Mouse (Mus musculus) spleen, postnatal 0 days (tissue): ENCODE results near the gene Spire2. TPM values are rescaled to one million over a fixed set of nuclear protein-coding genes. Genes with fewer than 3 reads are reported as not detected.

ENCODE experiments used
- polyA plus RNA-seq: library from polyadenylated mRNA; unstranded; fragments of >200 nt; fragmentation: Nextera tagmentation; extraction: Ambion mirVana; gene quantifications from 2 replicates; pipeline ENCODE4 v1.2.1, GENCODE M21; 2015

Gene Spire2
- polyA plus RNA-seq = 3.0 and 3.4 TPM in 2 replicates

DNA sequence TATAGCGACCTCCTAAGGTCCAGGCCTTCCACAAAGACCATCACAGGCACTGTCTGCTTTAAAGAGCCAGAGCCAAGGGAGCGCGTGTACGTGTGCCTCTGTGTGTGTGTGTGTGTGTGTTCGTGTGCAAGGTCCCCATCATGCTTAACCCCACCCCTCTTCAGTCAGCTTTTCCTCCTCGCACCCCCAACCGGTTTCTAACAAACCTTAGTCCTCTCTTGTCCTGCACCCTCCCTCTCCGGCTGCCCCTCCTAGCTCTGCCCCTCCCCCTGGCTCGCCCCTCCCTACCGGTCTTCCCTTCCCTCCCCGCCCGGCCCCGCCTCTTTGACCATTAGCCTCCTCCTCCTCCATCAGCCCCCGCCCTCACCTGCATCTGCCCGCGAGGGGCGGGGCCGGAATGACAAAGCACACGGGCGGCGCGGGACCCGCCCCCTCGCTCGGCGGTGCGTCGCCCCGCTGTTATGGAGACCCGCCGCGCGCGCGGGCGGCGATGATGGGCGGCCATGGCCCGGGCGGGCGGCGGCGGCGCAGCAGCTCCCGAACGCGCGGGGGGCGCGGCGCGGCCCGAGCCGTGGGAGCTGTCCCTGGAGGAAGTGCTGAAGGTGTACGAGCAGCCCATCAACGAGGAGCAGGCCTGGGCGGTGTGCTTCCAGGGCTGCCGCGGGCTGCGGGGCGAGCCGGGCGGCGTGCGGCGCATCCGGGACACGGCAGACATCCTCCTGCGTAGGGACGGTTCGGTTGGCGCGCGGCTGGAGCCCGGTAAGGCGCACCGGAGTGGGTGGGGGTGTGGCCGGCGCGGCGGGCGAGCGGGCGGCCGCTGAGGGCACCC lies at the start of gene Spire2:
Spire2 (plus strand) TSS at position 452 of the 829 bp plus-strand sequence.

DNA sequence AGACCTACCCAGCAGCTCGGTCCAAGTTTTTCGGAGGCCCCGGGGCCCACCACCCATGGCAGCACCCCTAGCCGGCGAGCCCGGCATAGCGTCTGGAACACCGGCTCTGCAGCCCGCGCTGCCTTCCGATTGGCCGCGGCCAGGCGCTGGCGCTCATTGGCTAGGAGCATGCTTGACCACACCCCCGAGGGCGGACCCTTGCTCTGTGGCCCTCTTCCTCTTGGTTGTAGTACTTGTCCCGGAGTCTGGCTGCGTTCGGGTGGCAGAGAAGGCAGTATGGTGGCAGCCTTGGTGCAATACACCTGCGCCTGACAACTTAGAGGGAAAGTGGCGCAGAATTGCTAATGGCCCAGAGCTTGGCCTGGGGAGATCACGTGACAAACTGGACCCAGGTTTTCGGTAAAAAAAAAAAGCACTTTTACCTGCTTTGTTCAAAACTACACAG lies 14.0 kb upstream of the Spire2 start, which contains the start of gene Fanca:
Fanca (minus strand) TSS at position 110 of the 445 bp plus-strand sequence.

DNA sequence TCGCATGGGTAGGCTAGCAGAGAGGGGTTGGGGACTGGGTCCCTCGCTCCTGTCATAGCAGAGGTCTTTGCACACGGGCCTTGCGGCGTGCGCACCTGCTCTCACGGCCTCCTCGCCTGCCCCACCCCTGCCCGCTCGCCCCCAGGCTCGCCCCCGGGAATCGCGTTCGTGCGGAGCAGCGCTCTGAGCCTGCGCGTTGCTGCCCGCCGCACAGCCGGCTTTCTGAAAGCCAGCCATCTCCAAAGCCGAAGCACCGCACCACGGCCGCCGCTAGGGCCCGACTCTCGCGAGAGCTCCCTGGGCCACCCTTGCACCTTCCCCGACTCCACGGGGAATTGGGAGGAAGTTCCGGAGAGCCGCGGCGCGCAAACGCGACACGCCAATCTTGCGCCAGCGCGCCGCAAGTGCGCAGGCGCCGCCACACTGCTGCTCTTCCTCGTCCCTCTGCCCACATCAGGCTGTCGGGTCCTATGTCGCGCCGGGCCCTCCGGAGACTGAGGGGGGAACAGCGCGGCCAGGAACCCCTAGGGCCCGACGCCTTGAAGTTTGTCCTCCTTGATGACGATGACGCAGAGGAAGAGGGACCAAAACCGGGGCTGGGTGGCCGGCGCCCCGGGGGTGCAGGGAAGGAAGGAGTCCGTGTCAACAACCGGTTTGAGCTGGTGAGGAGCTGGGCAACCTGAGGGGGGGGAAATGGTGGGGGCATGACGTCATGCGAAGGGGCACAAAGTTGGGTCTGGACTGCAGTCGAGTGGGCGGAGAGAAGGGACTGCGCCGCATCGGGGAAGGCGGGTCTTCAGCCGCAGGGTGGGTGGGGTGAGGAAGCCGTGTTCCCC lies 41.1 kb downstream of the Spire2 start, which contains the start of gene Tcf25:
Tcf25 (plus strand) TSS at position 351 of the 836 bp plus-strand sequence.

DNA sequence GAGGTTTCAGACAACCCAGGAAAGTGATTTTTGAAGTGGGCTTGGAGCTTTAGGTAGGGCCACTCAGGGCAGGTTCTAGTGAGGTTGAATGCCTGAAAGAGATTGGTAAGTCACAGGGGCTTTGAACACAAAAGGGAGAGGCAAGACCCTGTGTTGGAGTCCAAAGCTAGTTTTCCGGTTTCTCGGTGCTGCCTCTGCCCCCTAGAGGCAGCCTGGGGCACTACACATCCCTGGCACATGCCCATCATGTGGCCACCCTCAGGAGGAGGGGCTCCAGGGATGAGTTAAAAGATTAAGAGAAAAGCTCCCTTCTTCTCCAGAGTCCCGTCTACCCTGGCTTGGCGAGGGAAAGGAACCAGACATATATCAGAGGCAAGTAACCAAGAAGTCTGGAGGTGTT lies 74.3 kb downstream of the Spire2 start, which contains the start of gene Mc1r:
Mc1r (plus strand) TSS at position 322 of the 400 bp plus-strand sequence.

DNA sequence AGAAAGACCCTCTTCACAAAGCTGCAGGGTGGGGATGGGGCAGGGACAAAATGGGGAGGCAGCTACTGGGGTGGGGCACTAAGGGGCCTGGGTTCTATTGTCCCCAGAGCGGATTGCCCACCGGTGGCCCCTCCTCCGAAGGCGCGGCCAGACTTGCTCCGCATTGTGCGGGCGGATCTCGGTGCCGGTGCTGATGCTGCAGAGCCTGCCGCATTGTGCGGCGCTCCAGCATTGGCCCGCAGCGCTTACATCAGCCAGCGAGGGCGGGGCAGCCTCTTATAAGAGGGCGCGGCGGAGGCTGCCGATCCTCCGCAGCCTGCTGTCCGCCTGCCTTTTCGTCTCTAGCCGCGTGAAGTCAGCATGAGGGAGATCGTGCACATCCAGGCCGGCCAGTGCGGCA lies 78.7 kb downstream of the Spire2 start, which contains the start of gene Tubb3:
Tubb3 (plus strand) TSS at position 179 of the 400 bp plus-strand sequence.

Other genes starting within 250 kb of the Spire2 start
- 1,348 and 1,461 TPM in 2 replicates for gene Rpl13, start 230.4 kb upstream of the Spire2 start, polyA plus RNA-seq
- gene Cpne7, start 215.3 kb upstream of the Spire2 start, polyA plus RNA-seq = 10.3 and 14.4 TPM in 2 replicates
- 6.1 and 8.2 TPM in 2 replicates for gene Sult5a1, start 174.4 kb upstream of the Spire2 start, polyA plus RNA-seq
- gene Dpep1, start 146.5 kb upstream of the Spire2 start, polyA plus RNA-seq = 8.9 and 10.5 TPM in 2 replicates
- 85.5 and 99.0 TPM in 2 replicates for gene Chmp1a, start 120.0 kb upstream of the Spire2 start, polyA plus RNA-seq
- gene Spata33, start 119.9 kb upstream of the Spire2 start, polyA plus RNA-seq = 0.33 and 0.43 TPM in 2 replicates
- 9.7 and 11.9 TPM in 2 replicates for gene Cdk10, start 107.9 kb upstream of the Spire2 start, polyA plus RNA-seq
- 1.5 and 2.4 TPM in 2 replicates for gene Spata2l, start 96.5 kb upstream of the Spire2 start, polyA plus RNA-seq
- 11.3 and 12.2 TPM in 2 replicates for gene Zfp276, start 78.5 kb upstream of the Spire2 start, polyA plus RNA-seq
- 7.9 and 10.9 TPM in 2 replicates for gene Vps9d1, start 78.4 kb upstream of the Spire2 start, polyA plus RNA-seq
- 27.5 and 28.0 TPM in 2 replicates for gene Fanca, start 14.1 kb upstream of the Spire2 start, polyA plus RNA-seq
- gene Tcf25, start 41.0 kb downstream of the Spire2 start, polyA plus RNA-seq = 81.3 and 88.0 TPM in 2 replicates
- 0.13 and 0.18 TPM in 2 replicates for gene Mc1r, start 74.4 kb downstream of the Spire2 start, polyA plus RNA-seq
- 0.49 and 0.63 TPM in 2 replicates for gene Tubb3, start 78.7 kb downstream of the Spire2 start, polyA plus RNA-seq
- gene Def8, start 90.8 kb downstream of the Spire2 start, polyA plus RNA-seq = 16.1 and 17.4 TPM in 2 replicates
- 29.8 and 33.5 TPM in 2 replicates for gene Afg3l1, start 145.2 kb downstream of the Spire2 start, polyA plus RNA-seq
- 0.12 and 0.22 TPM in 2 replicates for gene Dbndd1, start 182.8 kb downstream of the Spire2 start, polyA plus RNA-seq
- gene Gas8, start 186.1 kb downstream of the Spire2 start, polyA plus RNA-seq = 4.4 and 5.3 TPM in 2 replicates